Mouse (Mus musculus) left cerebral cortex, postnatal 4 days (tissue): ENCODE results near the gene Il12a. TPM values are rescaled to one million over a fixed set of nuclear protein-coding genes. Genes with fewer than 3 reads are reported as not detected.
A peak's percentile ranks its signal among the peaks of the same experiment; 100 is the strongest.

Experiments used
- DNase-seq: peaks from one replicate; pipeline ENCODE4 v3.0.0-alpha.2; 2022
- intact Hi-C: fragments of 180-260 bp; cut with DNase I; formaldehyde crosslinking; loops from one replicate; pipeline ENCODE4 v1.15.1; 2025
- total RNA-seq, 2 experiments: library from RNA; stranded (reverse); gene quantifications; 2 replicates each; pipeline ENCODE4 v1.2.3; 2021

Il12a gene
- total RNA-seq, 2 experiments from 2014 or later: not detected

- intact Hi-C loops: no loop called here
- no peak for DNase-seq
Measured at GRCm38 (mm10) chr3:68683579-68683978, 6.9 kb upstream of the Il12a start.

- intact Hi-C loops: no loop called here
- DNase-seq: no peak
Measured at GRCm38 (mm10) chr3:68684207-68684606, 6.2 kb upstream of the Il12a start.

- DNase-seq: peak; percentile 80
Measured at GRCm38 (mm10) chr3:68686852-68687560, 3.4 kb upstream of the Il12a start.

DNA sequence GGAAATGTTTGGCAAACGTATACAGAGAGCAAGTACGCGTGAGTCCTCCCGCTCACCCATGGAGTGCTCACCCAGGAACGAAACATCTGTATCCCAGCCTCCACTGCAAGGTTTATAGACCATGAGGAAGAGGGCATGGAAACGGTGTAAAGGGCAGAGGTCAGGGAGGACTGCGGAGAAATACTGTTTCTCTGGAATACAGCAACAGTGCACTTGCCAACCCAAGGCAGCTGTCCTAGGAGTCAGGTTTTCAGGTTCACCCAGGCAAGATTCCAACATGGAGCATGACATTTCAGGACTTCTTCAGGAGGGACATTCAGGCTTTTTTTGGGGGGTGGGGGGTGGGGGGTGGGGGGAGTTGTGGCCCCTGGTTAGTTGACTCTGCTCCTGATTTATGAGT, 1.1 kb upstream of the Il12a start:
- DNase-seq: no peak
- intact Hi-C loops: no loop called here

More at GRCm38 (mm10) chr3:68686852-68687560, 3.4 kb upstream of the Il12a start:
- intact Hi-C loops: no loop called here

DNA sequence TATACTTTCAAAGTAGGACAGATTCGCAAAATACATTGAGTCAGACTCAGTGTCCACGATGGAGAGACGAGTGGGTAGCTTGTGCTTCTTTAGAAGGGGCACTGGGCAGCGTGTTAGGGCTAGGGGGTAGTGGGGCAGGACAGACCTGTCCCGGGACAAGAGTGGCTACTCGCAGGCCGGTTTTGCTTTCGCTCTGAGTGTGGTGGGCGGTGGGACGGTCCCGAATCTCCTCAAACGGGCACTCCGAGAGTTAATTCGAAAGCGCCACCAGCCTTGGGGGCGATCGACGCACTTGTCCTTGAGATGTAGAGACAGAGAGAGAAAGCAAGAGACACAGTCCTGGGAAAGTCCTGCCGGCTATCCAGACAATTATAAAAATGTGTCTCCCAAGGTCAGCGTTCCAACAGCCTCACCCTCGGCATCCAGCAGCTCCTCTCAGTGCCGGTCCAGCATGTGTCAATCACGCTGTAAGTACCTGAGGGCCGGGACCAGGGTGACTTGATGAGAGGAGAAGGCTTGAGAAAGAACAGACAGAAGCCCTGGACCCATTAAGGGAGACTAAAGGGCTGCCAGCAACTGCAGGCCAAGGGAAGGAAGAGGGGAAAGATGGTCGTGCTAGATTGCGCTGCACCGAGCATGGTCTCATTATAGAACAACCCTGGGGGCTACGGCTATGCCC, 795 bp downstream of the Il12a start:
- no peak for DNase-seq
- intact Hi-C loops: no loop called here

GRCm38 (mm10) chr3:68691938-68692599, 1.6 kb downstream of the Il12a start:
- intact Hi-C loops: no loop called here
- no peak for DNase-seq

DNA sequence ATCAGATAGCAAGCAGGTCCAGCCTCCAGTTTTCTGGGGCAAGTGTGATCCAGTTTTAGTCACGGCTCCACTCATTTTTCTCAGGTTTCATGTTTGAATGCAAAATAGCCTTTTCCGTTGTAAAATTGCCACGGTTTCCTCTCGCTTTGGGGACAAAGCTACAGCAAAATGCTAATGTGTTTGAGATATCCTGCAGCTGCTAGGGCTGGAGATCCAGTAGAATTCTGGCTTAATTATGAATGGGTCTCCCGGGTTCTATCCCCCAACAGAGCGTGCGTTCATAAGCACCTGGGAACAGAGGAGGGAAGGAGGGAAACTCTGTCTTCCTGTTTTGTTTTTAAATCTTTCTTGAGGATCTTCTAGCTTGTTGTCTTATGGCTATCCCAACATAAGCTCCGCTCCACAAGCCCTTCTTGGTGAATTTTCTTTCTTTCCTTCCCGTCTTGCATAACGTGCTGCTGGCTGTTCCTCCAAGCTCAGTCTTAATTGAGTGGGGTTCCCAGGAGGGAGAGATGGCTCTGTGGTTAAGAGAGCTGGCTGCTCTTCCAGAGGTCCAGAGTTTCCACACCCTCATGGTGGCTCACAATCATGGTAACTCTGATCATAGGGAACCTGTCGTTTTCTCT, 2.3 kb downstream of the Il12a start:
- no peak for DNase-seq
- intact Hi-C loops: no loop called here

DNA sequence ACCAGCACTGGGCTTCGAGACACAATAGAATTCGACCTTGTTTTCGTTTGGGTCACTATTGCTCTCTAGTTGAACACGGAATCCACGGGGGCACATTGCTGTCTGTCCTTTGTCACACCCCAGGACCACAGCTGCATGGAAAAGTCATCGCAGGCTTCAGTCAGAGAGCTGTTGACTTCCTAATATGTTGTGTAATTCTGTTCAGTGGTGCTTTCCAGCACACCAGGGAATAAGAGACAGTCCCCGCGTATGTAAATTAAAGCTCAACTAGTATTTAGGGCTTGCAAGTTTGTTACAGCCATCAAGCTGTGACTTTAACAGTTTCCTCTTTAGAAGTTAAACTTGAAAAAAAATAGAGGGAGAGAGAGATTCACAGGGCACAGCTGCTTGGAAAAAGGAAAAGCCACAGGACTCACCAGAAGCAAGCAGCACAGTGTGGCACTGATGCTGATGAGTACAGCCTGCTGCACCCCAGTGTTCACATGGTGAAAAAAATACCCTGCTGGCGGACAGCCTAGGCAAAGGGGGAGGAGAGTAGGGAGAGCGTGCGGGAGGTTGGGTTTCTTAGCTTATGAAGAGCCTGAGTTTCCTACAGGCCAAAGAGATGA, 3.1 kb downstream of the Il12a start:
- intact Hi-C loops: no loop called here

DNA sequence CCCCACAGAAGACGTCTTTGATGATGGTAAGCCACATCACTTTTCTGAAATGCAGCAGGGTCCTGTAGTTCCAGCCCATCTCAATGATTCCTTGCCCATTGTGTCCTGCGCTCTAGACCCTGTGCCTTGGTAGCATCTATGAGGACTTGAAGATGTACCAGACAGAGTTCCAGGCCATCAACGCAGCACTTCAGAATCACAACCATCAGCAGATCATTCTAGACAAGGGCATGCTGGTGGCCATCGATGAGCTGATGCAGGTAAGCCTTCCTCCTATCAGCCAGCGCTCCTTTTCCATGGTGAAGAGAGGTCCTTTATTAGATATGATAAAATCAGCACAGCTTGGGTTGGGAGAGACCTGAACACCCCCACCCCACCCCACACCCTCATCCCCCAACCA, 4.9 kb downstream of the Il12a start:
- intact Hi-C loops: no loop called here
- DNase-seq: no peak

More for the DNA sequence above, 3.1 kb downstream of the Il12a start:
- peak; percentile 82 for DNase-seq

DNA sequence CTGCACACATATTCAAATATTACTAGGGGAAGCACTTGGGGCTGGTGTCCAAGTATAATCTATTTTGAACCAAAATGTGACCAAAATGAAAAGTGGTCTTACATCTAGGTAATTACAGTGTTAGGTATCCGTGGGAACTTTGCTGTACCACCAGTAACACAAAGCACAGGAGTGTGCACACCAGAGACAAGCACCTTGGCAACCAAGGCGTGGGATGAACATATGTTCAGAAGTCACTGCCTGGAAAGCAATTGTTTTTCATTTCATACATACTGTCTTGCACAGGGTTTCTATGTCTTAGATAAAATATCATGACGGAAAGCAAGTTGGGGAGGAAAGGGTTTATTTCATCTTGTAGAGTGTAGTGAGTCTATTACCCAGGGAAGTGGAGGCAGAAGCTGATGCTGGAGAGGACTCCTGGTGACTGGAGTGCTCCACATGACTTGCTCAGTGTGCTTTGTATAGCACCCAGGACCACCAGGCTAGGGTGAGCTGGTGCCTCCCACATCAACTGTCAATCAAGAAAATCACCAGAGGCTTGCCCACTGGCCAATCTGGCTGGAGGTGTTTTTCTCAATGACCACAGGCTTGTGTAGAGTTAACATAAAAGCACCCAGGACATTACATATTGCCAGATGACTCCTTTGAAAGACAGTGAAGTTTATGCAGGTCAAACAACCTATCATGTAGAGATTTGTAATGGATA, 6.2 kb downstream of the Il12a start:
- intact Hi-C loops: no loop called here
- DNase-seq: no peak

GRCm38 (mm10) chr3:68698601-68699000, 8.2 kb downstream of the Il12a start:
- no peak for DNase-seq
- intact Hi-C loops: no loop called here

GRCm38 (mm10) chr3:68700091-68700490, 9.6 kb downstream of the Il12a start:
- intact Hi-C loops: no loop called here
- DNase-seq: no peak

- intact Hi-C loops: no loop called here
- no peak for DNase-seq
Measured at GRCm38 (mm10) chr3:68706307-68706706, 15.9 kb downstream of the Il12a start.

- peak; percentile 60 for DNase-seq
- intact Hi-C loops: no loop called here
Measured at GRCm38 (mm10) chr3:68708230-68708629, 17.8 kb downstream of the Il12a start.

- peak; percentile 60 for DNase-seq
- intact Hi-C loops: no loop called here
Measured at GRCm38 (mm10) chr3:68709198-68709797, 18.9 kb downstream of the Il12a start.

DNA sequence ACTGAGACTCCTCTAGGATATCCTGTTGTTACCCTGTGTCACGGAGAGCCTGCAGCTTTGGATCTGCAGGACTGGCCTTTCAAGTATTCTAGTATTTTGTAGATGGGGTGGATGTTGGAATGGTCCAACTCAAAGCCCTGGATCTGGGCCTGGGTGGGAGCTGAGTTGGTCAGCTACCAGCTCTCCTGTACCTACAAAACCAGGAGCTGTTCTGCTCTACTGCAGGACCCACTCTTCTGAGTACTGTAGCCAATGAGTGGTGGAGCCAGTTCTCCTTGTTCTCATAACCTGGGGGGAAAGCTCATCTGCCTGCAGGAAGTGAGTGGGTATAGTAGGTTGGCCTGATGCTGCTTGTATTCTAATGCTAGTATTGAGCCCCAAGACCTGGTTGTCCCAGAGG, 20.0 kb downstream of the Il12a start:
- no peak for DNase-seq

DNA sequence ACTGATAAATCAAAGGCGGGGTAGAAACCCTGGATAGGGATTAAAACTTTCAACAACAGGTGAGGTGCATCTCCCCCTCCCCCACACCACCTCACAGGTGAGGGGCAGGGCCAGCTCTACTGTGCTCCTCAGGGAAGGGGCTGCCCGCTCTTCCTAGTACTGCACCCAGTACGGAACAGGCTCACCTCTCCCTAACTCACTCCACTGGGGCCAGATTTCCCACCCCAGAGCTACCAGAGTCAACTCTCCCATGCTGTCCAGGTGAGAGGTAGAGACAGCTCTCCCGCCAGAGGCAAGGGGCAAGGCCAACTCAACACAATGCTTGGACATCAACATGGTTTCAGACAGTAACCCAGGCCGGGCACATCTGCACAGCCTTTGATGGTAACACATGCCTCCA, 21.1 kb downstream of the Il12a start:
- intact Hi-C loops: loop anchor here (10.0 kb wide), 4 partner anchors 97 to 657 kb away; no protein-coding TSS in a partner anchor
- DNase-seq: no peak

More for the DNA sequence above, 20.0 kb downstream of the Il12a start:
- intact Hi-C loops: loop anchor here (10.0 kb wide), 4 partner anchors 96 to 656 kb away; no protein-coding TSS in a partner anchor

GRCm38 (mm10) chr3:68713550-68713949, 23.1 kb downstream of the Il12a start:
- peak; percentile 62 for DNase-seq
- intact Hi-C loops: loop anchor here (10.0 kb wide), 4 partner anchors 99 to 659 kb away; no protein-coding TSS in a partner anchor

DNA sequence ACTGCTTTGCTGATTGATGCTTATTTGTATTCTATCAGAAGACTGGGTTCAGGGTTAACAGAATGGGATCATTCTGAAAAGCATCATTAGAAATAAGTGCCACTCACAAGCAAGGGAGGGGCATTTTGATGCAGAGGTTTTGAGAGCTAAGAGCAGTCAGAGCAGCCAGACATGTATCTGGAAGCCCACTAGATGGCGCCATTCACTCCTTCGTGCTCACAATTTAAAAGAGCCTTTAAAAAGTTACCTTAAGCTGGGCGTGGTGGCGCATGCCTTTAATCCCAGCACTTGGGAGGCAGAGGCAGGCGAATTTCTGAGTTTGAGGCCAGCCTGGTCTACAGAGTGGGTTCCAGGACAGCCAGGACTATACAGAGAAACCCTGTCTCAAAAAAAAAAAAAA, 26.9 kb downstream of the Il12a start:
- intact Hi-C loops: loop anchor here (10.0 kb wide), 4 partner anchors 103 to 663 kb away; no protein-coding TSS in a partner anchor
- DNase-seq: peak; percentile 51
